Mouse (Mus musculus): Measurements from ENCODE around the gene Olfr1090.

Gene Olfr1090

DNA sequence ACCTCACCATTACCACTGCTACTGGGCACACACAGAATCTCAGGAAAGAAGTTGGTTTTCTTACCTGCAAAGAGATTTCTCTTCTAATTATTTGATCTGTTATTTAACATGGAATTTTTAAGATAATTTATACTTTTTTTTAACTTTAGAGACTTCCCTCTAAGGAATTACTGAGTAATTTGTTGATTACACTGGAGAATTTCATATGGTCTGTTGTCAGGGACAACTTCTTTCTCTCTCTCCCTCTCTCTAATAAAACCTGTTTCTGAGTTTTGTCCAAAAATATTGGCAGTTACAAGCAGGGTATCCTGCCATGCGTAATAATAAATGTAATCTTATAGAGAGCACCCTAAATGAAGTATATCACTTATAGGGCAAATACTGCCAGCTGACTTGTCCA is at the start of gene Olfr1090:
TSS of gene Olfr1090 (minus strand) at position 101 of the 400 bp plus-strand sequence.
- DNase-seq (ENCODE audit: low spot score) = no peak

DNA sequence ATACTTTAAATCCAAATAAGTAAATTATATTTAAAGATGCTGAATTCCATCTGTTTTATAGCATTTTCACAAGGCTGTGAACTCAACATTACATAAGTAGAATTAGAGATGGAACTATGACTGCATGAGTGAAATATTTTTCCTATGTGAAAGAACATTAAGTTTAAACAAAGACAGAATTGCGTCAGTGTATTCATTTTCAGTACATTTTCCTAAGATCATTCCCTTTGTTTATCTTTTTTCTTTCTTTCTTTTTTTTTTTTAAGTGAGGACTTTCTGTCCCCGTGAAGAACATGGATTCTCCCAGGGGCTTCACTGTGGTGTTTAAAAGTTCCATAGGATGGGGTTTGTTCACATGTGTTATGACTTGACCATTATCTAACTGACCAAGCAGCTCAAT is 23.4 kb upstream of the Olfr1090 start, which contains the start of gene Olfr1093:
TSS of gene Olfr1093 (plus strand) at position 301 of the 400 bp plus-strand sequence.
- DNase-seq (ENCODE audit: low spot score) = no peak

DNA sequence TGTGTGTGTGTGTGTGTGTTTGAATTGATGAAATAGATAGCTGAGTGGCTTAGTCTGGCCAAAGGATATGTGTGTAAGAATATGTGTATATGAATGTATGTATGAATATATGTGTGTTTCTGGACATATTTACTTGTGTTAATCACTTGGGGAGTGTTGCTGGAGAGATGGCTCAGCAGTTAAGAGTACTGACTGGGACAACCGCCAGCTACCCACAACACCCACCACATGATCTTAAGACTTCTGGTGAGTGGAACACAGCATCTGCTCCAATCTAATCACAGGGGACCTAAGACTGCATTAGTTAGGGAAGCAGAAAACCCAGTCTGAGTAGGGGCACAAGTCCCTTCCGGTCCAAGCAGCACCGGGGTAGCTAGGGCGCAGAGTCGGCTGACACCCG is 2.3 kb upstream of the Olfr1090 start:
- no peak for DNase-seq (ENCODE audit: low spot score)

DNA sequence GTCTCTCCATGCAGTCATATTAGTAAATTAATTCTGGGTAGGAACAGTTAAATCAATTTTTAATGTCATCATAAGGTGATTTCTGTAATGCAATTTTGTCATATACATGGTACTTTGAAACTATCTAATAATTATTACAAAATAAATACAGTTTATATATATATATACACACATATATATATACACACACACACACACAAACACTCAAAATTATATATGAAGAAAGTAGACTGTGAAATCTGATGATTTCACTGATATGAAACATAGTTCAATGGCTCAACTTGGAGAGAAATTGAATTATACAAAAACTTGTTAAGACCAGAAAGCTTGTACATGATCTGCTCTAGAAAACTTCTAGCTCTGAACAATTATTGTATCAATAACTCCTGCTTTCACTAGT is 25.2 kb downstream of the Olfr1090 start, which contains the start of gene Olfr1089:
TSS of gene Olfr1089 (minus strand) at position 101 of the 400 bp plus-strand sequence.
- DNase-seq (ENCODE audit: low spot score) = no peak
